Mouse (Mus musculus) limb, embryonic 13.5 days (tissue): Measurements from ENCODE around the gene Btk. TPM values are rescaled to one million over a fixed set of nuclear protein-coding genes. Genes with fewer than 3 reads are reported as not detected.

ENCODE experiments used
- ATAC-seq: fragments of 200-750 bp; cut with Nextera tagmentation; 2 replicates; pipeline ENCODE4 v1.8.0; 2017; ENCODE audit warnings: low read depth, moderate number of reproducible peaks, moderate TSS enrichment; ENCODE audit not compliant: low FRiP score
- H3K27ac ChIP-seq: fragments of 300-500 bp; sonication (generic); 2 replicates; pipeline ENCODE4 v1.5.1; 2015; ENCODE audit warnings: inconsistent platforms, mild to moderate bottlenecking, moderate library complexity
- H3K27me3 ChIP-seq: fragments of 300-500 bp; sonication (generic); 2 replicates; pipeline ENCODE4 v1.6.1; 2015; ENCODE audit warnings: mild to moderate bottlenecking, inconsistent platforms
- H3K36me3 ChIP-seq: fragments of 300-500 bp; sonication (generic); 2 replicates; pipeline ENCODE4 v1.6.1; 2015; ENCODE audit warnings: inconsistent platforms, mild to moderate bottlenecking, moderate library complexity
- H3K4me1 ChIP-seq: fragments of 300-500 bp; sonication (generic); 2 replicates; pipeline ENCODE4 v1.6.1; 2015; ENCODE audit warnings: inconsistent platforms
- H3K4me2 ChIP-seq: fragments of 300-500 bp; sonication (generic); replicated peaks from 2 replicates; pipeline ENCODE4 v1.6.1; 2015; ENCODE audit warnings: inconsistent platforms, mild to moderate bottlenecking, moderate library complexity
- H3K4me3 ChIP-seq: fragments of 300-500 bp; sonication (generic); 2 replicates; pipeline ENCODE4 v1.5.1; 2015; ENCODE audit warnings: moderate library complexity, mild to moderate bottlenecking, inconsistent platforms
- H3K9ac ChIP-seq: fragments of 300-500 bp; sonication (generic); 2 replicates; pipeline ENCODE4 v1.6.1; 2015; ENCODE audit warnings: mild to moderate bottlenecking, inconsistent platforms
- H3K9me3 ChIP-seq: fragments of 300-500 bp; sonication (generic); 2 replicates; pipeline ENCODE4 v1.6.1; 2016; ENCODE audit warnings: inconsistent platforms
- WGBS: fragments of 180-500 bp; shearing (Covaris S2); methylation state at CpG from one replicate; pipeline ENCODE4 v1.1.7; 2015; 5-methylcytosine and 5-hydroxymethylcytosine counted together
- polyA plus RNA-seq: library from polyadenylated mRNA; unstranded; fragments of >200 nt; fragmentation: Nextera tagmentation; extraction: Ambion mirVana; gene quantifications from 2 replicates; pipeline ENCODE4 v1.2.1, GENCODE M21; 2015

Btk gene
- 1.3 and 1.8 TPM in 2 replicates for polyA plus RNA-seq

DNA sequence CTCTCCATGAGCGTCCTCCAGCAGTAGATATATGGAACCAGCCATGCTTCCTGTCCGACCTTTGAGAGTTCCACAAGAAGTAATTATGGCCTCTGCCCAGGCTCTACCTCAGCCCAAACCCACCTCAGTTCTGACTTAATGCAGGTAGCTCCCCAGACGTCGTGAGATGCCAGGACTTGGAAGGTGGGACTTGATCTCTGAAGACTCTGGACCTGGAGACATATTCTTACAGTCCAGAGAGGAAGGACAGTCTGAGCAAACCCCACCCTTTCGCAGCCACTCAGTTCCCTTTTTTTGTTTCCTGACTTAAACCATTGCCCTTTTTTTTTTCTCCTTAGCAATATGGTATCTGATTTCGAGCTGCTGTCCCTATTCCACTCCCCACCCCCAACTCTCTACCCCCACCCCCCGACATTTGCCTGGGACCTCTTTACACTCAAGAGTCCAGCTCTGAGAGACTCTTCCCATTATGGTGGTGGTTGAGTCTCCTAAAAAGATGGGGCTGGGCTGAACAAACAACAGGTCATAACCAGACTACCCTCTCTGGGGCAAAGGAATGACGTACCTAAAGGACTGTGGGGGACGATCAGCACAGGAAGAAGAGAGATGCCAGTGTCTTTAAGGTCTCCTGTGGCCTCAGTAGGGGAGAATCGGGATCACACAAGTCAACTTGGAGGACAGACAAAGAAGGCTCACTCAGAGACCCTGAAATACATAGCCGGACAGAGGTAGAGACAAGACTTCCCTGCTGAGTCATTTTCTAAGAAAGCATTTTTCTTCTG, at the start of gene Btk:
Gene Btk (minus strand): TSS at position 683 of the 782 bp plus-strand sequence.
- Histone ChIP-seq H3K9ac (no peak within 1 kb of the TSS), H3K27me3 (peaks cover 4% of the 10 kb centered on the region; the same call in 1 of the 2 replicates), H3K4me2 (no peak within 1 kb of the TSS), H3K27ac (no peak within 1 kb of the TSS), H3K4me3 (no peak within 1 kb of the TSS), H3K9me3 (no peaks in the 10 kb centered on the region), H3K4me1 (peaks cover 7% of the 10 kb centered on the region; the same call in 1 of the 2 replicates), H3K36me3 (no peaks in the 10 kb centered on the region)
- no peak for ATAC-seq
- 84% methylated on average over 11 of the region's 11 CpGs for WGBS

DNA sequence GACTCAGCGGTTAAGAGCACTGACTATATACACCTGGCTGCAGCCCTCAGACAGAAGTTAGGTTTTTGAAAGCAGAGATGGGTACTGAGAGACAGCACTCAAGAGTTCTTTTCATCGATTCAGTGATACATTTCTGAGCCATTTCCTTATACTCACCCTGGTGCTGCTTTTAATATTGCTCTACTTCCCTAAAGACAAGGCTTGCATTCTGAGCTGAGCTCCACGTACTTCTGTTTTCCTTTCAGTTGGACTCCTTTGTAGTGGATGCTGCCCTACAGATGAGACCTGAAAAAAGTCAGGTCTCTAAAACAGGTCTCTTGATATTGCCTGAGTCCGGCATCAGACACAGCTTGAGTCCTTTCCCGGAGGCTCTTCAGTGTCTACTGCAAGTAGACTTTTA, 49.3 kb upstream of the Btk start:
- Histone ChIP-seq H3K27ac (no peak overlapping the region), H3K4me2 (no peak overlapping the region), H3K4me1 (no peaks in the 10 kb centered on the region), H3K9ac (no peak overlapping the region), H3K36me3 (no peaks in the 10 kb centered on the region), H3K27me3 (peaks cover 9% of the 10 kb centered on the region; the same call in 1 of the 2 replicates), H3K9me3 (no peaks in the 10 kb centered on the region), H3K4me3 (no peak overlapping the region)
- no peak for ATAC-seq
- 89% methylated on average over 5 of the region's 5 CpGs for whole genome bisulfite sequencing

- Histone ChIP-seq H3K4me2 (no peak overlapping the region), H3K36me3 (no peaks in the 10 kb centered on the region), H3K9ac (no peak overlapping the region), H3K4me1 (no peaks in the 10 kb centered on the region), H3K27me3 (peaks cover 11% of the 10 kb centered on the region; the same call in 1 of the 2 replicates), H3K9me3 (no peaks in the 10 kb centered on the region), H3K27ac (no peak overlapping the region), H3K4me3 (no peak overlapping the region)
- no peak for ATAC-seq
- 89% methylated on average over 2 of the region's 2 CpGs for WGBS
Measured at GRCm38 (mm10) chrX:134628200-134628599, 44.8 kb upstream of the Btk start.

DNA sequence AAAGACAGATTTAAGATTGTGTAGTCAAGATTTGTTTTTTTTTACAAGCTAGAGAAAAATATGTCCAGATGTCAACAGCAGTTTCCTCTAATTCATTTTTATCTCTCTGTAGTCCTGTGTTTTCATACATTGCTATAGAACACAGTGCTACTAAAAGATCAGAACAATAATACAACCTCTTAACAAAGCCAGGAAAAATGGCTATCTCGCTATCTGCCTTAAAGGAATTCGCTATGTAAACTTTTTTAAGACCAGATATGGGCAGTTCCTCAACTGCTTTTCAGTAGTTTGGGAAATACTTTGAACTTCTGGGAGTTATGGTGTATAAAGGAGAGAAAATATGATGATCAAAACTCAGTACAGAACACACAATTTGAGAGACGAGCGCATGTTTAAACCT, 40.0 kb upstream of the Btk start:
- 0 out of 2 replicates have a peak, but pooled peaks cover 5% of the 10 kb centered on the region for H3K27me3 ChIP-seq
- no peak overlapping the region for H3K9ac ChIP-seq
- 88% methylated on average over 4 of the region's 4 CpGs for WGBS
- H3K36me3 ChIP-seq, result no peaks in the 10 kb centered on the region
- H3K4me2 ChIP-seq, result no peak overlapping the region
- H3K4me3 ChIP-seq, result no peak overlapping the region
- H3K4me1 ChIP-seq, result no peaks in the 10 kb centered on the region
- no peak for ATAC-seq
- no peaks in the 10 kb centered on the region for H3K9me3 ChIP-seq
- H3K27ac ChIP-seq, result no peak overlapping the region

DNA sequence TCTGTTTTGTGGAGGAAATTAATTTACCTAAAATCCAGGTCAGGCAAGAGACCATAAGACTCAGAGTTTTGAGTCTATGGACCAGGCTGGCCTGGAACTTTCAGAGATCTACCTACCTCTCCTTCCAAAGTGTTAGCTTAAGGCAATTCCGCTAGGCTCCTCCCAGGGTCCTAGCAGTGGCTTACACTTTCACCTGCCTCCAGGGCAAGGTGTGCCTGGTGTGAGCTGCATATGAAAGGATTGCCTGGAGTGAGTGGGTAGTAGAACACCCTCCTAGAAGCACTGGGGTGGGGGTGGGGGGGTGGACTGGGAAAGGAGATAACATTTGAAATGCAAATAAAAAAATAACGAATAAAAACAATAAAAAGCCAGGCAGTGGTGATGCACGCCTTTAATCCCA, 38.3 kb upstream of the Btk start:
- no peaks in the 10 kb centered on the region for H3K36me3 ChIP-seq
- H3K4me1 ChIP-seq, result no peaks in the 10 kb centered on the region
- H3K4me3 ChIP-seq, result no peak overlapping the region
- H3K4me2 ChIP-seq, result no peak overlapping the region
- 76% methylated on average over 3 of the region's 3 CpGs for WGBS
- ATAC-seq, result no peak
- H3K27ac ChIP-seq, result no peak overlapping the region
- no peak overlapping the region for H3K9ac ChIP-seq
- H3K9me3 ChIP-seq, result no peaks in the 10 kb centered on the region
- peaks cover 11% of the 10 kb centered on the region; the same call in 1 of the 2 replicates for H3K27me3 ChIP-seq

- 62% methylated on average over 8 of the region's 8 CpGs for WGBS
- H3K27ac ChIP-seq, result no peak overlapping the region
- ATAC-seq, result no peak
Measured at GRCm38 (mm10) chrX:134620254-134620865, 37.0 kb upstream of the Btk start.

GRCm38 (mm10) chrX:134619695-134620094, 36.3 kb upstream of the Btk start:
- no peak overlapping the region for H3K4me3 ChIP-seq
- H3K9me3 ChIP-seq, result no peaks in the 10 kb centered on the region
- H3K4me1 ChIP-seq, result no peaks in the 10 kb centered on the region
- no peaks in the 10 kb centered on the region for H3K36me3 ChIP-seq
- H3K4me2 ChIP-seq, result no peak overlapping the region
- whole genome bisulfite sequencing, result 68% methylated on average over 9 of the region's 9 CpGs
- H3K9ac ChIP-seq, result no peak overlapping the region
- H3K27me3 ChIP-seq, result peaks cover 9% of the 10 kb centered on the region; the same call in 1 of the 2 replicates
- peak overlapping the region; percentile 28; the same call in 1 of the 2 replicates for H3K27ac ChIP-seq
- ATAC-seq, result no peak

More at GRCm38 (mm10) chrX:134620254-134620865, 37.0 kb upstream of the Btk start:
- no peaks in the 10 kb centered on the region for H3K36me3 ChIP-seq
- H3K4me2 ChIP-seq, result no peak overlapping the region
- H3K9ac ChIP-seq, result no peak overlapping the region
- H3K4me1 ChIP-seq, result no peaks in the 10 kb centered on the region
- no peak overlapping the region for H3K4me3 ChIP-seq
- H3K27me3 ChIP-seq, result peaks cover 9% of the 10 kb centered on the region; the same call in 1 of the 2 replicates
- no peaks in the 10 kb centered on the region for H3K9me3 ChIP-seq

DNA sequence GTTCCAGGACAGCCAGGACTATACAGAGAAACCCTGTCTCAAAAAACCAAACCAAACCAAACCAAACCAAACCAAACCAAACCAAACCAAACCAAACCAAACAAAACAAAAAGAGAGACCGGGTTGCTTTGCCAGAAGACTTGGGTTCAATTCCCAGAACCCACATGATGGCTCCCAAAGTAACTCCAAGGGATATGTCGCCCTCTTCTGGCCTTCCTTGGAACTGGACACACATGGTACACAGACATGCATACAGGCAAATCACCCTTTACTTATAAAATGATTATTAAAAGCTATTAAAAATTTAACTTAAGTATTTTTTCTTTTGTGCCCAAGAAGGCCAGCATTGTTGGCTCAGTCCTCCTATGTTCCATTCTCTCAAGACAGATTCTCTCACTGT, 30.9 kb upstream of the Btk start:
- no peak overlapping the region for H3K9ac ChIP-seq
- no peak overlapping the region for H3K4me3 ChIP-seq
- no peaks in the 10 kb centered on the region for H3K36me3 ChIP-seq
- no peak overlapping the region for H3K4me2 ChIP-seq
- H3K9me3 ChIP-seq, result no peaks in the 10 kb centered on the region
- no peaks in the 10 kb centered on the region for H3K4me1 ChIP-seq
- no peak for ATAC-seq
- WGBS, result 77% methylated on average over 2 of the region's 2 CpGs
- H3K27ac ChIP-seq, result no peak overlapping the region
- peaks cover 9% of the 10 kb centered on the region; the same call in 1 of the 2 replicates for H3K27me3 ChIP-seq

- WGBS, result 18% methylated on average over 14 of the region's 15 CpGs
- ATAC-seq, result peak; percentile 94
- peak overlapping the region; percentile 29 for H3K4me3 ChIP-seq
- H3K4me2 ChIP-seq, result peak overlapping the region; percentile 52
- H3K36me3 ChIP-seq, result no peaks in the 10 kb centered on the region
- peak overlapping the region; percentile 89 for H3K27ac ChIP-seq
- H3K9me3 ChIP-seq, result no peaks in the 10 kb centered on the region
- peak overlapping the region; percentile 35 for H3K9ac ChIP-seq
- H3K27me3 ChIP-seq, result peaks cover 1% of the 10 kb centered on the region; the same call in 1 of the 2 replicates
- no peaks in the 10 kb centered on the region for H3K4me1 ChIP-seq
Measured at GRCm38 (mm10) chrX:134612285-134612959, 29.1 kb upstream of the Btk start.

DNA sequence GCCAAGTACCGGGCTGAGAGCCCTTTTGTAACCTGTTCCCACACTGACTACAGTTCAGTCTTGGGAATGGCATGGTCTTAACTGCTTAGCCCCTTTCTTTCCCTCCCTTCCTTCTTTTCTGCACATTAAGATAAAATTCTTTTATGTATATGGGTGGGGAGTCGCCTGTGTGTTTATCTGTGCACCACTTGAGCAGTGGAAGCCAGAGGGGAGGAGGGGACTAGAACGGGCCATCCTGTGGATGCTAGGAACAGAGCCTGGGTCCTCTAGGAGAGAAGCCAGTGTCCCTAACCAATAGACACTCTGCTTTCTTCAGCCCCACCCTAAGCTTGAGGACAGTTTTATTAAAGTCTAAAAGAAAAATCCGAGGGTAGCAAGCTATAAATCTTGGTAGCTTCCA, 27.6 kb upstream of the Btk start:
- H3K4me3 ChIP-seq, result no peak overlapping the region
- no peak overlapping the region for H3K9ac ChIP-seq
- H3K4me2 ChIP-seq, result no peak overlapping the region
- no peak overlapping the region for H3K27ac ChIP-seq
- no peaks in the 10 kb centered on the region for H3K27me3 ChIP-seq
- no peaks in the 10 kb centered on the region for H3K9me3 ChIP-seq
- WGBS, result 81% methylated on average over 4 of the region's 4 CpGs
- no peak for ATAC-seq
- no peaks in the 10 kb centered on the region for H3K4me1 ChIP-seq
- no peaks in the 10 kb centered on the region for H3K36me3 ChIP-seq

GRCm38 (mm10) chrX:134609472-134609871, 26.1 kb upstream of the Btk start:
- no peak for ATAC-seq
- no peaks in the 10 kb centered on the region for H3K27me3 ChIP-seq
- WGBS, result 40% methylated on average over 4 of the region's 4 CpGs
- no peak overlapping the region for H3K9ac ChIP-seq
- no peaks in the 10 kb centered on the region for H3K9me3 ChIP-seq
- no peak overlapping the region for H3K27ac ChIP-seq
- H3K36me3 ChIP-seq, result no peaks in the 10 kb centered on the region
- H3K4me1 ChIP-seq, result no peaks in the 10 kb centered on the region
- H3K4me3 ChIP-seq, result no peak overlapping the region
- no peak overlapping the region for H3K4me2 ChIP-seq
